Mouse (Mus musculus) intestine, embryonic 14.5 days (tissue): ENCODE results near the gene Wnt2. TPM values are rescaled to one million over a fixed set of nuclear protein-coding genes. Genes with fewer than 3 reads are reported as not detected.

Experiments used
- ATAC-seq: fragments of 200-750 bp; cut with Nextera tagmentation; replicated peaks from 2 replicates; pipeline ENCODE4 v1.8.0; 2017; ENCODE audit warnings: low read depth, moderate number of reproducible peaks, moderate TSS enrichment, moderate library complexity; ENCODE audit not compliant: low FRiP score, low TSS enrichment
- DNase-seq: peaks from one replicate; pipeline ENCODE4 v3.0.0-alpha.2; 2018; ENCODE audit warnings: low spot score
- H3K27ac ChIP-seq: fragments of 300-500 bp; sonication (generic); 2 replicates; pipeline ENCODE4 v1.5.1; 2014; ENCODE audit warnings: low read depth, mild to moderate bottlenecking, control low read depth
- H3K27me3 ChIP-seq: fragments of 300-500 bp; sonication (generic); replicated peaks from 2 replicates; pipeline ENCODE4 v1.6.1; 2014; ENCODE audit warnings: low read length, control low read depth; ENCODE audit not compliant: control insufficient read depth, insufficient read depth
- H3K36me3 ChIP-seq: fragments of 300-500 bp; sonication (generic); 2 replicates; pipeline ENCODE4 v1.6.1; 2014; ENCODE audit warnings: low read length, control low read depth; ENCODE audit not compliant: control insufficient read depth, insufficient read depth
- H3K4me1 ChIP-seq: fragments of 300-500 bp; sonication (generic); replicated peaks from 2 replicates; pipeline ENCODE4 v1.6.1; 2014; ENCODE audit warnings: low read length, control low read depth, mixed read lengths; ENCODE audit not compliant: control insufficient read depth, insufficient read depth
- H3K4me2 ChIP-seq: fragments of 300-500 bp; sonication (generic); 2 replicates; pipeline ENCODE4 v1.6.1; 2014; ENCODE audit warnings: low read length
- H3K4me3 ChIP-seq: fragments of 300-500 bp; sonication (generic); 2 replicates; pipeline ENCODE4 v1.5.1; 2014; ENCODE audit warnings: low read depth, low read length, control low read depth, mixed read lengths
- H3K9ac ChIP-seq: fragments of 300-500 bp; sonication (generic); 2 replicates; pipeline ENCODE4 v1.6.1; 2014; ENCODE audit warnings: mild to moderate bottlenecking, low read length
- H3K9me3 ChIP-seq: fragments of 300-500 bp; sonication (generic); 2 replicates; pipeline ENCODE4 v1.6.1; 2016; ENCODE audit warnings: low read length, control low read depth; ENCODE audit not compliant: control insufficient read depth
- WGBS: fragments of 180-500 bp; shearing (Covaris S2); extraction: QIAGEN DNeasy Blood & Tissue Kit; methylation state at CpG from one replicate; pipeline ENCODE4 v1.1.7; 2014; 5-methylcytosine and 5-hydroxymethylcytosine counted together
- polyA plus RNA-seq: library from polyadenylated mRNA; unstranded; fragments of >200 nt; fragmentation: Nextera tagmentation; extraction: Ambion mirVana; gene quantifications from 2 replicates; pipeline ENCODE4 v1.2.1, GENCODE M21; 2014

Wnt2 gene
- polyA plus RNA-seq, 1 experiment from 2014 or later = 0.35 TPM

GRCm38 (mm10) chr6:17971393-17971792, 59.0 kb downstream of the Wnt2 start:
- Histone ChIP-seq H3K27me3 (no peaks in the 10 kb centered on the region), H3K4me3 (no peak overlapping the region), H3K27ac (no peak overlapping the region), H3K9ac (no peak overlapping the region), H3K9me3 (no peaks in the 10 kb centered on the region), H3K36me3 (no peaks in the 10 kb centered on the region), H3K4me2 (no peak overlapping the region), H3K4me1 (no peaks in the 10 kb centered on the region)
- ATAC-seq = no peak
- DNase-seq = no peak

GRCm38 (mm10) chr6:17969815-17970214, 60.6 kb downstream of the Wnt2 start:
- Histone ChIP-seq H3K27ac (no peak overlapping the region), H3K27me3 (no peaks in the 10 kb centered on the region), H3K9ac (no peak overlapping the region), H3K9me3 (no peaks in the 10 kb centered on the region), H3K4me3 (no peak overlapping the region), H3K4me1 (no peaks in the 10 kb centered on the region), H3K36me3 (no peaks in the 10 kb centered on the region), H3K4me2 (no peak overlapping the region)
- ATAC-seq = no peak
- 89% methylated on average over 1 of the region's 1 CpGs for WGBS
- no peak for DNase-seq

- Histone ChIP-seq H3K27ac (no peak overlapping the region), H3K9ac (no peak overlapping the region), H3K4me1 (no peaks in the 10 kb centered on the region), H3K9me3 (no peaks in the 10 kb centered on the region), H3K4me2 (no peak overlapping the region), H3K4me3 (no peak overlapping the region), H3K36me3 (no peaks in the 10 kb centered on the region), H3K27me3 (no peaks in the 10 kb centered on the region)
- DNase-seq = no peak
- WGBS = 83% methylated on average over 1 of the region's 1 CpGs
- no peak for ATAC-seq
Measured at GRCm38 (mm10) chr6:17968467-17969144, 61.8 kb downstream of the Wnt2 start.

- Histone ChIP-seq H3K4me1 (no peaks in the 10 kb centered on the region), H3K27ac (no peak overlapping the region), H3K36me3 (no peaks in the 10 kb centered on the region), H3K4me3 (no peak overlapping the region), H3K4me2 (no peak overlapping the region), H3K27me3 (no peaks in the 10 kb centered on the region), H3K9ac (no peak overlapping the region), H3K9me3 (no peaks in the 10 kb centered on the region)
- 74% methylated on average over 3 of the region's 3 CpGs for WGBS
- ATAC-seq (no peak), DNase-seq (no peak)
Measured at GRCm38 (mm10) chr6:17963455-17963854, 66.9 kb downstream of the Wnt2 start.

GRCm38 (mm10) chr6:17951779-17952178, 78.6 kb downstream of the Wnt2 start:
- 85% methylated on average over 8 of the region's 8 CpGs for WGBS

GRCm38 (mm10) chr6:17949103-17949502, 81.3 kb downstream of the Wnt2 start:
- Histone ChIP-seq H3K27me3 (no peaks in the 10 kb centered on the region), H3K4me1 (no peaks in the 10 kb centered on the region), H3K9ac (no peak overlapping the region), H3K27ac (no peak overlapping the region), H3K4me2 (no peak overlapping the region), H3K9me3 (no peaks in the 10 kb centered on the region), H3K36me3 (no peaks in the 10 kb centered on the region), H3K4me3 (no peak overlapping the region)
- DNase-seq (no peak), ATAC-seq (no peak)
- WGBS = 89% methylated on average over 5 of the region's 5 CpGs

More at GRCm38 (mm10) chr6:17951779-17952178, 78.6 kb downstream of the Wnt2 start:
- ATAC-seq (no peak), DNase-seq (no peak)
- Histone ChIP-seq H3K27me3 (no peaks in the 10 kb centered on the region), H3K9me3 (no peaks in the 10 kb centered on the region), H3K4me3 (no peak overlapping the region), H3K36me3 (no peaks in the 10 kb centered on the region), H3K4me2 (no peak overlapping the region), H3K4me1 (no peaks in the 10 kb centered on the region), H3K9ac (no peak overlapping the region), H3K27ac (no peak overlapping the region)

GRCm38 (mm10) chr6:17947130-17947831, 83.1 kb downstream of the Wnt2 start:
- Histone ChIP-seq H3K27ac (no peak overlapping the region), H3K4me2 (no peak overlapping the region), H3K36me3 (no peaks in the 10 kb centered on the region), H3K9ac (no peak overlapping the region), H3K4me3 (no peak overlapping the region), H3K4me1 (no peaks in the 10 kb centered on the region), H3K9me3 (no peaks in the 10 kb centered on the region), H3K27me3 (no peaks in the 10 kb centered on the region)
- DNase-seq = no peak
- ATAC-seq = no peak
- WGBS = 63% methylated on average over 11 of the region's 11 CpGs

- no peak for DNase-seq
- WGBS = 38% methylated on average over 5 of the region's 5 CpGs
- no peaks in the 10 kb centered on the region for H3K36me3 ChIP-seq
- no peak overlapping the region for H3K4me3 ChIP-seq
- H3K9me3 ChIP-seq = no peaks in the 10 kb centered on the region
- no peaks in the 10 kb centered on the region for H3K27me3 ChIP-seq
- H3K27ac ChIP-seq = no peak overlapping the region
- ATAC-seq = no peak
- H3K4me2 ChIP-seq = no peak overlapping the region
- H3K9ac ChIP-seq = no peak overlapping the region
- H3K4me1 ChIP-seq = 0 out of 2 replicates have a peak, but pooled peaks cover 4% of the 10 kb centered on the region
Measured at GRCm38 (mm10) chr6:17946456-17946855, 83.9 kb downstream of the Wnt2 start.
